Mouse (Mus musculus) lung, postnatal 4 days (tissue): ENCODE measurements around the gene Plppr2.

ENCODE experiments used
- DNase-seq, 2 experiments: peaks; one replicate each; pipeline ENCODE4 v3.0.0; 2021

Plppr2 gene

DNA sequence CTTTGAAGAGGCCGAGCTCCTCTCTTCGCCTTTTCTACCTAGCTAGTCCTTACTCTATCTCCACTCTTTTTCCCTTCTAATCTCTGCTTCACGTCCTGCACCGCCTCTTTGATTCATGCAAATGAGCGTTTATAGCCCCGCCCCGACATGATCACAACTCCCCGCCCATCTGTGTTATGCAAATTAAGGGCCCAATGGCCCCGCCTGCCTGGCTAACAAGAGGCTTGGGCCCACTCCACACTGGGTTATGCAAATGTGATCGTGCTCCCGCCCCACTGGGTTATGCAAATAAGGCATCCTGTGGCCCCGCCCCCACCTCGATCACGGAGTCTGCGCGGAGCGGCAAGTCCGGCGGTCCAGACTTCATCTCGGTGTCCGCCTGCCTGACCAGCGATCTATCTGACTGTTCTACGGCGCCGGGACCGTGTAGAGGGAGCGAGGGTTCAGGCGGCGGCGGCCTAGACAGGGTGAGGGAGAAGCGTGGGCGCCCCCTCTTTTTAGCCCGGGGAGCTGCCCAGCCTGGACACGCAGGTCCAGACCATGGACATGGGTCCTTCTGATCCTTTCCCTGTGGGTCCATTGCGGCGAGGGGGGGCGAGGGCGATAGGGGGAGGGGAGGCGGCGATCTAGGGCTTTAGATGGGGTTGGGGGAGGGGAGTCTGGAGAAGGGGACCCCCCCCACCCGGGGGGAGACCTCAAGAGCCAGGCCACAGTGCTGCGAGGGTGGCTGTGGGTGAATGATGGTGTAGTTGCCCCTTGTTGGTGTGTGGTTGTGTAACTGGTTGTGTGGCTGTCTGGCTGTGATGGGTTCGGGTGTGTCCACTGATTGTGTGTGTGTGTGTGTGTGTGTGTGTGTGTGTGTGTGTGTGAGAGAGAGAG is at the start of gene Plppr2:
Plppr2 (plus strand) TSS at position 342 of the 879 bp plus-strand sequence.
- DNase-seq: peak; percentile 97

DNA sequence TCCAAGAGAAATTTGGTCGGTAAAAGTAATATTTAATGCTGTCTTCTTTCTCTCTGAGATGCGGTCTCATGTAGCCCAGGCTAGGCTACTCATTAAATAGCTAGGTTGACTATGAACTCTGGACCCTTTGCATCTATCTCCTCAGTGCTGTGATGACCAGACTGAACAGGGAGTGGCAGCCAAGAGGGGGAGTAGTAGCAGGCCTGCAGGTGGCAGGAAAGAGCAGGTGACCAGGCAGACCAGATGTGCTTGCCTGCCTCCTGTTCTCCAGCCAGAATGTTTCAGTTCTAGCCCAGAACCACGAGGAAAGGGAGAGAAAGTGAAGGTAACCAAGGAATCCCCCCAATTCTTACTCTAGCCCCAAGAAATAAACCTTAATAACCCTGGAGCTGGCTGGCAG is 47.6 kb upstream of the Plppr2 start:
- DNase-seq: no peak

DNA sequence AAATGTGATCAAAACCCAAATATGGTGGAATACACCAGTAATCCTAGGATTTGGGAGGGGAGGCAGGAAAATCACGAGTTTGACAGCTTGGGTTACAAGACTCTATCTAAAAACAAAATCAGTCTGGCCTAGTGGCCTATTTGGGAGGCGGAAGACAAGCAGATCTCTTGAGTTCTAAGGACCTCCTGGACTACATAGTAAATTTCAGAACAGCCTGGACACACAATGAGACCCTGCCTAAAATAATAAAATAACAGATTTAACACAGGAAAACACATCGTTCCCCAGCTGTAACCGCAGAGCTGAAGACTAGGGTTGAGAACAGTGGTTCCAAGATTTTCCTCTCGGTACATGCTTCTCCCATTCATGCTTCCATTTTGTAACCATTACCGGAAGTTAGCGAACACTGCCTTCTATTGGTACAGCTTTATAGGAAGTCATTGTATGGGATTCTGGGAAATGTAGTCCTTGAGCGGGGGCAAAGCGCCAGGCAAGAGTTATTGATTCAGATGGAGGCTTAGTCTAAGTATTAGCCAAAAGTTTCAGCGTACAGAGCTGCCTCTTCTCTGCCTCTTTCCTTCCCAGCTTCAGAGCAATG is 35.5 kb upstream of the Plppr2 start:
- peak; percentile 58 to 68 for DNase-seq

DNA sequence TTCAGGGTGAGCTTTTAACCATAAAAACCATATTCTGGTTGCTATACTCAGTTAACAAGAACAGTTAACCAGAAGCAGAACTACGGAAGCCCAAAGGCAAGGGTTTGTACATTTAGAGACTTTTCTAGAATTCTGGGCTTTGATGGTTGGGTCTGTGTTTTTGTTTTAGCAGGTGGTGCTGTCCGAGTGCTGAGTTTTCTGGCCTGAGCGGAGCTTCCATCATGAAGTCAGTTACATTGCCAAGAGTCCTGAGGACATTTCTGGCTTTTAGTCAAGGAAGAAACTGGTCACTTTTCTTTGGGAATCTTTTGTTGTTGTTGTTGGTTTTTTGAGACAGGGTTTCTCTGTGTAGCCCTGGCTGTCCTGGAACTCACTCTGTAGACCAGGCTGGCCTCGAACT is 32.8 kb upstream of the Plppr2 start:
- no peak for DNase-seq

- DNase-seq: no peak
Observed at GRCm38 (mm10) chr9:21908216-21908615, 28.6 kb upstream of the Plppr2 start.

GRCm38 (mm10) chr9:21909474-21910223 is 27.2 kb upstream of the Plppr2 start:
- peak in 1 of 2 experiments; percentile 19 for DNase-seq

- DNase-seq: no peak
Observed at GRCm38 (mm10) chr9:21916851-21917492, 19.9 kb upstream of the Plppr2 start.

DNA sequence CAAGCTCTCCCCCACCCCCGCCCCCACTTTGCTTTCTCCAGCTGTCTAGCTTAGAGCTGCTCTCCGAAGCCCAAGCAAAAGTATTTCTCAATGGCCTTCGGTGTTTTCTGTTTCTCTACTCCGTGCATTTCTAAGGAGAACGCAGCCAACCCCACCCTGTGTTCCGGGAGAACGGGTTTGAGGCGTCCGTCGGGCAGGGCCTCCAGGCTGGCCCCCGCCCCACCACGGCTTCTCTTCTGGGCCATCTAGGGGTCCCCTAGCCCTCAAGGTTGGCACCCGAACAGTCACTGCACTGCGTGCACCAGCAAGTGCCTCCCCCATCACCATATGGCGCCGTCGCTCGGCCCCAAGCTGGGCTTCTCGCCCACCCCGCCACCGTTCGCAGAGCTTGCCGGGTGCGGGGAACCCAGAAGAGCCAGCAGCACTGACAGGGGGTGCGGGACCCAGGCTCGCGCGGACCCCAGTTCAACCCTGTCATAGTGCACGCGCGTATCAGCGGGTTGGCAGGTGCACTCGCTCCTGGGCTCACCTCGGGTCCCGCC is 19.3 kb upstream of the Plppr2 start:
- DNase-seq: peak in 1 of 2 experiments; percentile 59

DNA sequence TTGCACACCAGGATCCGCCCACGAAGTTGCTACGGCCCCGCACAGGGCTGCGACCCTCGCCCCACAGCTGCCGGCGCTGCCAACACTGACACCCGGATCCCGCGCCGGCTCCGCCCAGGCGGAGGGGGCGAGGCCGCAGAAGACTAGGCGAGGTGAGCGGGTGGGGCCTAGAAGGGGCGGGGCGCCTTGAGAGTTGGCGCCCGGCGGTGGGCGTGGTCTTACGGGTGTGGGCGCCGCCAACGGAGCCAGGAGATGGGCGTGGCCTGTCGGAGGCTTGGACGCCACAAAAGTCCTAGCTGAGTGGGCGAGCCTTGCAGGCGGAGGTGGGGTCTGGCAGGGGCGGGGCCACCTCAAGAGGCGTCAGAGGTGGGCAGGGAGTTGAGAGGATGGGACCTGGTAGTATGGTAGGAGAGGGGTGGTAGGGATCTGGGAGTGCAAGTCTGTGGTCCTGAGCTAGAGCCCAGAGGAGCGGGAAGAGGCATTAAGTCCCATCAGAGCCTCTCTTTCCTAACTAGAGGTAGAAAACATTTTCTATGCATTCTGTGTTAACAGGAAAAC is 18.7 kb upstream of the Plppr2 start, which contains the start of gene Rab3d:
Rab3d (minus strand) TSS at position 158 of the 558 bp plus-strand sequence.
- peak; percentile 97 to 98 for DNase-seq

DNA sequence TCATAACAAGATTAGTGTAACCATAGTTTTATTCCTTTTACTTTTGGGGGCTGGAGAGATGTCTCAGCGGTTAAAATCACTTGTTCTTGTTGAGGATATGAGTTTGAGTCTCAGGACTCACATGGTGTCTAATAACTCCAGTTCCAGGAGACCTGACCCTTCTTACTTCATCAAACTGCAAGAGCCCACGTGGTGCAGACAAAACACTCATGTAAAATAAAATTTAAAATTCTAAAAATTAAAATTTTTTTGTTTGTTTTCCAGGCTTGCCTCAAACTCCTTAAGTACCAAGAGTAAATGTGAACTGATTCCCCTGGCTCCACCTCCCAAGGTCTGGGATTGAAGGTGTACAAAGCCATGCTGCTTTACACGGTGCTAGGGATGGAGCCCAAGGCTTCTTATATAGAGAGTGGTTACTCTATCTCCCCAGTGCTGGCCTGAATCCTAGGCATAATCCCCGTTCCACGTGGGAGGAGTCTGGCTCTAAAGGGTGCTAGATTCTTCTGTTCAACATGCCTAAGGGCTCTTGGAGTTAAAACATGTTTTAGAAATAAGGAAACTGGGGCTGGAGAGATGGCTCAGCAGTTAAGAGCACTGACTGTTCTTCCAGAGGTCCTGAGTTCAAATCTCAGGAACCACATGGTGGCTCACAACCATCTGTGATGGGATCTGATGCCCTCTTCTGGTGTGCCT is 18.0 kb upstream of the Plppr2 start:
- DNase-seq: no peak

DNA sequence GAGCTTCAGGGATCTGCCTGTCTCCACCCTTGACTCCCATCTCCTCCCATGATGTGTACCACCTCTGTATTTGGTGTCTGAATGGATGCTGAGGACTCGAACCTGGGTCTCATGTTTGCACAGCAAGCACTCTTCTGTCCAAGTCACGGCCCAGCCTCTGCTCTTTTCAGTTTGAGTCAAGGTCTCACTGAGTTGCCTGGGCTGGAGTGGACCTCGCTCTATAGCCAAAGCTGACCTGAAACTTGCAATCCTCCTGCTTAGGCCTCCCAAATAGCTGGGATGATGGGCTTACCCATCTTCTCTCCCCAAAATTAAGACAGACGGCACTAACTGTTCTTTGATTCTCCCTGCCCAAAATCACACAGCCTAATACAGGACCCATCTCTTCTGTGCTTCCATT is 13.8 kb upstream of the Plppr2 start:
- no peak for DNase-seq

GRCm38 (mm10) chr9:21923490-21924098 is 13.2 kb upstream of the Plppr2 start:
- no peak for DNase-seq

DNA sequence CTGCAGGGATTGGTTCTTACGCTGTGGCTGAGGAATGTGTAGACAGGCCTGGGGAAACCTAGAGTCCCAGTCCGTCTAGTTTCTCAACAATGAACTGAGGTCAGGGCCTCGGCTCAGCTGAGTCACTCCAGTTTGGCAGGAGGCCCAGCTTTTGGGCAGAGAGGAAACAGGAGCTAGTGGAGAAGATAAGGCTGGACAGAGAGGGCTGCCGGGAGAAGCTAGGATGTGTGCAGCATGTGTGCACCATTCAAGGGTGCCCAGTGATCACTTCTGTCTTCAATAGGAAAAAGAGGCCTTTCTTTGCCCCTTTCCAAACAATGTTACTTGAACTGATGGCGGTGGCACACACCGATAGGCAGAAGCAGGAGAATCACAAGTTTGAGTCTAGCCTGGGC is 12.7 kb upstream of the Plppr2 start:
- peak; percentile 93 to 96 for DNase-seq

DNA sequence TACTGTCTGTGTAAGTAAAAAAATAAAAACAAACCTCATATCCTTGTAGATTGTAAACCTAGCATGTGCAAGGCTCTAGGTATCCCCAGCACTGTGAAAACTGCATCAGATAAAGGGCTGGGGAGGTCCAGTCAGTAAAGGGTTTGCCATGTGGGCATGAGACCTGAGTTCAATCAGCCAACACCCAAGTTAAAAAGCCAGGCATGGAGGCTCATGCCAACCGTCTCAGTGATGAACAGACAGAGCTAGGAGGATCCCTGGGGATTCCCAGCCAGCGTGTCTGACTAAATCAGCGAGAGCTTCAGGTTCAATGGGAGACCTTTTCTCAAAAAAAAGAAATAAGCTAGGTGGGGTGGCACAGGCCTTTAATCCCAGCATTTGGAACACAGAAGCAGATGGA is 11.8 kb upstream of the Plppr2 start:
- DNase-seq: no peak

- no peak for DNase-seq
Observed at GRCm38 (mm10) chr9:21925506-21925905, 11.3 kb upstream of the Plppr2 start.

- DNase-seq: peak in 1 of 2 experiments; percentile 33
Observed at GRCm38 (mm10) chr9:21926155-21926554, 10.7 kb upstream of the Plppr2 start.

DNA sequence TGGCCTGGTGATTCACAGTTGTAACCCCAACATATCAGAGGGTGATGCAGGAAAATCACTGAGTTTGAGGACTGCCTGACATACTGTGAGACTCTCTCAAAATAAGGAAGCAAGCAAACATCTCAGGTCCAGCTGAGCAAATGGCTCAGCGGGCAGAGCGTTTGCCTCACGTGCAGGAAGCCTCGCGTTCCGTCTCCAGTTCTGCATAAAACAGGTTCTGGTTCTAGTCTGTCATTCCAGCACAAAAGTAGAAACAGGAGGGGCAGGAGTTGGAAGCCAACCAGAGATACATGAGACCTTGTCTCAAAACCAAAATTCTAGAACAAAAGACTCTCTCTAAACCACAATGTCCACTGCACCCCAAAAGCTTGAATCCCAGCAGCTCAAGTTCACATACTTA is 10.0 kb upstream of the Plppr2 start:
- no peak for DNase-seq

DNA sequence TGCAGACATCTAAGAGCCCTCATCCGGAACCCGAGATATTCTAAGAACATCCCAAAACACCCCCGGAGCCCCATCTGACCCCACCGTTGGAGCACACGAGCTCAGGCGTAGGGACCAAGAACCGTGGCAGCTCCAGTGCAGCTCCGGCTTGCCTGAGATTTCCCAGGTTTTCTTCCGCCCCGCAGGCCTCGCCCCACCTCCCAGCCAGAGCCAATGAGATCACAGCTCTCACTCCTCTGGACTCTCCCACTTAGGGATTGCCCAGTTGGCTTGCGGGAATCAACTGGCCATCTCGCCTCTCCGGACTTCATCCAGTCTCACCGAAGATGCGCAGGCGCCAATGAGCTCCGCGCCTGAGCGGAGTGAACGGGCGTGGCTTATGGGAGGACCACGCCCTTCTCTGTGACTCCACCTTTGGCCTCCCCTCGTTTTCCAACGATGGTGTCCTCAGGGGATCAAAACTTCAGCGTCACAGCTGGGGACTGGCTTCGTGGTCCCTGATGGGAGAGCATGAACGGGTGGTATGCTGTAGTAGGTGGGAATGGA is 9.6 kb upstream of the Plppr2 start, which contains the start of the genes Ccdc159 and Tmem205:
Ccdc159 (plus strand) TSS at position 264 of the 546 bp plus-strand sequence.
Tmem205 (minus strand) TSS at position 349 of the 546 bp plus-strand sequence.
- DNase-seq: peak; percentile 93 to 98

- peak in 1 of 2 experiments; percentile 12 for DNase-seq
Observed at GRCm38 (mm10) chr9:21929208-21929607, 7.6 kb upstream of the Plppr2 start.

- DNase-seq: peak in 1 of 2 experiments; percentile 8
Observed at GRCm38 (mm10) chr9:21932006-21932405, 4.8 kb upstream of the Plppr2 start.
